Mouse (Mus musculus) forebrain, embryonic 10.5 days (tissue): Measurements from ENCODE around the gene Zfp292. TPM values are rescaled to one million over a fixed set of nuclear protein-coding genes. Genes with fewer than 3 reads are reported as not detected.

Experiments used
- DNase-seq: peaks from one replicate; pipeline ENCODE4 v3.0.0-alpha.2; 2017; ENCODE audit warnings: low spot score; ENCODE audit errors: extremely low spot score
- H3K27ac ChIP-seq: fragments of 300-500 bp; sonication (generic); 2 replicates; pipeline ENCODE4 v1.5.1; 2016; ENCODE audit warnings: mild to moderate bottlenecking
- H3K27me3 ChIP-seq: fragments of 300-500 bp; sonication (generic); 2 replicates; pipeline ENCODE4 v1.6.1; 2016; ENCODE audit warnings: mild to moderate bottlenecking; ENCODE audit not compliant: poor library complexity, severe bottlenecking
- H3K36me3 ChIP-seq: fragments of 300-500 bp; sonication (generic); replicated peaks from 2 replicates; pipeline ENCODE4 v1.6.1; 2016; ENCODE audit warnings: mild to moderate bottlenecking, moderate library complexity
- H3K4me1 ChIP-seq: fragments of 300-500 bp; sonication (generic); 2 replicates; pipeline ENCODE4 v1.6.1; 2016
- H3K4me3 ChIP-seq: fragments of 300-500 bp; sonication (generic); 2 replicates; pipeline ENCODE4 v1.5.1; 2016; ENCODE audit warnings: mild to moderate bottlenecking, moderate library complexity
- H3K9me3 ChIP-seq: fragments of 300-500 bp; sonication (generic); 2 replicates; pipeline ENCODE4 v1.6.1; 2016; ENCODE audit warnings: mild to moderate bottlenecking, moderate library complexity
- WGBS: fragments of 180-500 bp; shearing (Covaris S2); methylation state at CpG from one replicate; pipeline ENCODE4 v1.1.7; 2016; 5-methylcytosine and 5-hydroxymethylcytosine counted together
- polyA plus RNA-seq: library from polyadenylated mRNA; unstranded; fragments of >200 nt; fragmentation: Nextera tagmentation; extraction: Ambion mirVana; gene quantifications from 2 replicates; pipeline ENCODE4 v1.2.1, GENCODE M21; 2016

The Zfp292 gene
- polyA plus RNA-seq, 1 experiment from 2014 or later: 24.6 TPM

DNA sequence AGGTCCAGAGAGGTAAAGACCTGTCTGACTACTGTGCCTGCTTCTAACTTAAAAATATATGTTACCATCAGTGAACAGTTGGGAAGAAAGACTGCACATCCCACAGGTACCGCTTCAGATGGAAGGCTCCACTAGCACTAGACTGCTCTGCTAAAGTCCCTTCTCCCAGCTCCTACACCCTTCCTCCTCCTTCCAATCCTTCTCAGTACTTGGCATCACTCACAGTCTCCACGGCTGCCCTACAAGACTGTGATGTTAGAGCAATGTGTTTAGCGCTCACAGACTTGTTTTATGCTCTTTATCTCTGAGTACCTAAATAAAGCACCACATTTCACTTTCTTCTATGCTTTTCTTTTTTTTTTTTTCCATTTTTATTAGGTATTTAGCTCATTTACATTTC is 53.3 kb downstream of the Zfp292 start:
- Histone ChIP-seq H3K36me3 (peaks cover 60% of the 10 kb centered on the region), H3K4me3 (no peak overlapping the region), H3K4me1 (no peaks in the 10 kb centered on the region), H3K27ac (no peak overlapping the region), H3K27me3 (no peaks in the 10 kb centered on the region), H3K9me3 (no peaks in the 10 kb centered on the region)
- WGBS: 99% methylated on average over 3 of the region's 3 CpGs
- DNase-seq: no peak

DNA sequence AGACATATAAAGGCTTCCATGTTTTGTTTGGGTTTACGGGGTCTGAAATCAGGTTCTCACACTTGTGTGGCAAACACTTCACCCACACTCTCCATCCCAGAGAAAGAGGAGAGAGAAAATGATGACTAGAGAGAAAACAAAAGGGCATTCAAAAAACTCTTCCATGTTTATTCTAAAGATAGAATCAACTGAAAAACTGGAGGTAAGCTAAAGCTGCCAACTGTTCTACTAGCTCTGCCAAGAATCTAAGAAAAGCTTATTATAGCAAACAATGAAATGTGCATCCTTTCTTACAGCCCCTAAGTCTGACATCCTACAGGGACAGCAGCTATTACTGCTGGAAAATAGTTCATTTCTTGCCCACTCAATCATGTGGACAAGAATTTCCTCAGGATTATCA is 58.9 kb downstream of the Zfp292 start:
- 97% methylated on average over 1 of the region's 1 CpGs for WGBS
- H3K36me3 ChIP-seq: peaks cover 59% of the 10 kb centered on the region
- H3K4me3 ChIP-seq: no peak overlapping the region
- DNase-seq: no peak
- no peaks in the 10 kb centered on the region for H3K4me1 ChIP-seq
- no peaks in the 10 kb centered on the region for H3K9me3 ChIP-seq
- no peaks in the 10 kb centered on the region for H3K27me3 ChIP-seq
- no peak overlapping the region for H3K27ac ChIP-seq

DNA sequence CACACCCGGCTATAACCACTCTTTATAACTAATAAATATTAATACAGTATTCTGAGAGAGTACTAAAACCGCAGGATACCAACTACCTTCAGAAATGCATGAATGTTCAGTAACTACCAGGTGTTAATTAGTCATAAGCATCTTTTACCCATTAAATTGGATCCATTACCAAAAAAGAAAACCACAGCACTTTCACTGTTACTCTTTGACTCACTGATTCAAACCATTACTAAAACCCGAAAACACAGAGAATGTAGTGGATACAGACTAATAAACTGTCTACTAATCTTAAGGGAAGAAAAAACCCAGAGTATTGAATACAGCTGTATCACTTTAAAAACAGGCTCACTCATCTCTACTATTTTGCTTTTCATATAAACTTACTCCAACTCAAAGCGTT is 62.9 kb downstream of the Zfp292 start:
- 91% methylated on average over 4 of the region's 4 CpGs for WGBS
- no peak for DNase-seq
- no peak overlapping the region for H3K4me3 ChIP-seq
- no peaks in the 10 kb centered on the region for H3K4me1 ChIP-seq
- no peak overlapping the region for H3K27ac ChIP-seq
- no peaks in the 10 kb centered on the region for H3K27me3 ChIP-seq
- no peaks in the 10 kb centered on the region for H3K9me3 ChIP-seq
- peaks cover 75% of the 10 kb centered on the region for H3K36me3 ChIP-seq

DNA sequence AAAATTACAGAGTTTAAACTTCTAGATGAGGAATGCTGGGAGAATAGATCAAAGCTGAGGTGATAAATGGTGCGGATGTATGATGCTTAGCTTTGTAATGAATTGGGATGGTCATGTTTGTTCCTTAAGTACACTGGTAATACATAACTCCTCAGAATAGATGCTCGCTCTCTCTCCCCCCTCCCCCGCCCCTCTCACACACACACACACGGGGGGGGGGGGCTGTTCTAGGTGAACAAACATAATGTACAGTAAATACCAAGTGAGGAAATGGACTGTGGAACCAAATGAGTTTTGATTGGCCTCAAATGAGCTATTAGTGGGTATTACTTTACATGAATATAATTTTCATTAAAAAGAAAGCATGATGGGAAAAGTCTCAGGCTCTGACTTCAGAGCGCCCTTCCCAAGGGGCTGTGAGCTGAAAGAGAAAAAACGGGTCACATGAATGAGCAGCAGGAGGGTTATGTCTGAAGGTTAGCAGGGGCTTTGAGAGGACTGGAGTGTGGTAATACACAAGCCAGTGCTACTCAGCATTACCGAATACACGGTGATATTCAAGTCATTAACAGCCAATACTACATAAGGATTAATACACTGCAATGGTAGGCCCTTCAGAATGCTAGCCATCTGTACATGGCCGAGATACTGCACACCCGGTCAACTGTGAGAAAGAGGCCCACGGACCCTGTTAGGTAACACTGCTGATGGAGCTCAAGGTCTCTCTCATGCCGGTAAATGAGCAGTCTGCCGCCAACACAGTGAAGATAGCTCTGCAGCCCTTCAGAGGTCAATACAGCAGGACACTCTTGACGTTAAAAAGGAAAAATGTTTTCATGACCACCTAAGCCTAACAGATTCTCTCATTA is 81.4 kb downstream of the Zfp292 start:
- H3K27ac ChIP-seq: no peak overlapping the region
- no peaks in the 10 kb centered on the region for H3K27me3 ChIP-seq
- no peaks in the 10 kb centered on the region for H3K9me3 ChIP-seq
- no peak overlapping the region for H3K4me3 ChIP-seq
- no peaks in the 10 kb centered on the region for H3K4me1 ChIP-seq
- whole genome bisulfite sequencing: 88% methylated on average over 14 of the region's 14 CpGs
- no peak for DNase-seq
- peaks cover 25% of the 10 kb centered on the region for H3K36me3 ChIP-seq

DNA sequence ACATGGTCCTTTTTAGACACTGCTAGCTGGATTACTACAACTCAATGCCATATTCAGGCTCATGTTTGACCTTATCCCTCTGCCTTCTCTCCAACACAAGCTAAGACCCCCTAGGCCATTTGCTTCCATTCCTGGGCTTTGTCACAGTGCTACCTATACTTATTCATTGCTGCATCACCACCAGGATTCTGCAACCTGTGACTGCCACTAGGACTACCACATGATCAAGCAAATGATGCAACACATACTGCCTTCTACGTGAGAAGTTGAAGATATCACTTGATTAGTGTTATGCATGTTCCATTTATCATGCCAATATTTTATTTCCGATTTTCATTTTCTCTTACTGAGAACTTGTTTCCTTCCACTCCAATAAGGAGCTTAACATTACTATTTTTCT is 84.8 kb downstream of the Zfp292 start:
- no peak overlapping the region for H3K27ac ChIP-seq
- peaks cover 4% of the 10 kb centered on the region for H3K36me3 ChIP-seq
- no peaks in the 10 kb centered on the region for H3K4me1 ChIP-seq
- DNase-seq: no peak
- 94% methylated on average over 2 of the region's 2 CpGs for WGBS
- no peak overlapping the region for H3K4me3 ChIP-seq
- H3K9me3 ChIP-seq: no peaks in the 10 kb centered on the region
- H3K27me3 ChIP-seq: no peaks in the 10 kb centered on the region

DNA sequence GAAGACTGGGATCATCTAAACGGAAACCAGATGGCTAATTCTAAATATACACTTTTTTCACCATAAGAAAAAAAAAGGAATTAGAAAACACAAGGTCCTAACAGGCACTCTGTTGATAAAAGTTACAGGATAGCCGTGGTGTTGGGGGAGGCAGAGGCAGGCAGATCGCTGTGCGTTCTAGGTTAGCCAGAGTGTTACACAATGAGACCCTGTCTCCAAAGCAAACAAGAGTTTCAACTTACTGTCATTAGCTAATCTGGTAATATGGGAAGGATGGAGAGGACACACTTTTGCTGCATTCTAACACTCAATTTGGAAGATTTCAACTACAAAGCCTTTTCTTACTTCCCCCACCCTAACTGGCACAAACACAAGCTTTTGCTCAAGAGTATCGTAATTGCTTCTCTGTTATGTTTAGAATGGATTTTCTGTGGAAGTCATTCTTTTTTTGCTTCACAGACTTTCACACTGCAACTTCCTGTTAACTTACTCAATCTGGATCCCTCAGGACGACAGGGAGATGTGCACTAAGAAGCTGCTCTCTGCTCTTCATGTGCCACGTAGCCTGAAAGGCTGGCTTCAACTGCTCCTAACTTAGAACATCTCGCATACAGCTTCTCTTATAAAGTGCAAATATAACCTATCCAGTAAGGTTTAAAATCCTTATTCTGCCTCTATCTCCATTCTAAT is 85.3 kb downstream of the Zfp292 start:
- no peaks in the 10 kb centered on the region for H3K9me3 ChIP-seq
- H3K27me3 ChIP-seq: no peaks in the 10 kb centered on the region
- H3K36me3 ChIP-seq: no peaks in the 10 kb centered on the region; the same call in 1 of the 2 replicates
- no peak overlapping the region for H3K27ac ChIP-seq
- no peak for DNase-seq
- no peaks in the 10 kb centered on the region for H3K4me1 ChIP-seq
- 81% methylated on average over 8 of the region's 8 CpGs for WGBS
- no peak overlapping the region for H3K4me3 ChIP-seq

DNA sequence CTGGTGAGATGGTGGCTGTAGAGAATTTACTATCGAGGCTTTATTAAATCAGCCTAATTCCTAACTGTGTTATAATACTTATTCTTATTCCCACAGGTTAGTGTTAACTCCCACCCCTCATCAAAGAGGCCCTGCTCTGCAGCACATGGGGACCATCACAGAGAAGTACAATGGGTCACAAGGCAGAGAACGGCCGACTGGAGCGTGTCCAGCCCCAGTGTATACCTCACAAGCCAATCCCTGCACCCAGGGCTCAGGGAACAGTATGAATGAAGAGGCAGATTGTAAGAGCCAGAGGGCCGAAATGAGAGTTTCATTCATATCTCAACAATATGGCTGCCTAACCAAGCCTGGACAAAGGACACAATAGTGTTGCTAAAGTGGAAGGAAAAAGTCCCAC is 86.5 kb downstream of the Zfp292 start:
- no peak overlapping the region for H3K4me3 ChIP-seq
- no peaks in the 10 kb centered on the region for H3K27me3 ChIP-seq
- no peaks in the 10 kb centered on the region for H3K36me3 ChIP-seq
- 89% methylated on average over 5 of the region's 5 CpGs for WGBS
- no peak overlapping the region for H3K27ac ChIP-seq
- H3K9me3 ChIP-seq: no peaks in the 10 kb centered on the region
- H3K4me1 ChIP-seq: no peaks in the 10 kb centered on the region
- DNase-seq: no peak

DNA sequence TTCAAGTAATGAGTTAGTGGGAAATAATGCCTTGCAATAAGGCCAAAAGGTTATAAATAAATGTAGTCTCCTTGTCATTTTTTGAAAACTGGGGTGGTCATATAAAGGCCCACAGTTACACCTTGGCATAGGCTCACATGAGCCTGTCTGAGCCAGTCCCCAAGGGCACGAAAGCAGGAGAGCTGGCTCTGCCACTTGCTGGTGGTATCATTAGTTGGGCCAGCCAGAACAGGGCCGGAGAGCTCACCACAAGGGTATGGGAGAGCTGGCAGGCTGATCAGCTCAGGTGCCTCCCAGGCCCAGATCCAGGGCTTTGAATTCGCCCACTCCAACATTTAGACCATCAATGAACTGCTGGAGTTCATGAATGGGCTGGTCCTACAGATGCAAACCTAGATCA is 96.3 kb downstream of the Zfp292 start:
- H3K9me3 ChIP-seq: no peaks in the 10 kb centered on the region
- H3K27me3 ChIP-seq: no peaks in the 10 kb centered on the region
- no peaks in the 10 kb centered on the region for H3K36me3 ChIP-seq
- no peaks in the 10 kb centered on the region for H3K4me1 ChIP-seq
- WGBS: 82% methylated on average over 3 of the region's 3 CpGs
- DNase-seq: no peak
- H3K4me3 ChIP-seq: no peak overlapping the region
- H3K27ac ChIP-seq: no peak overlapping the region

DNA sequence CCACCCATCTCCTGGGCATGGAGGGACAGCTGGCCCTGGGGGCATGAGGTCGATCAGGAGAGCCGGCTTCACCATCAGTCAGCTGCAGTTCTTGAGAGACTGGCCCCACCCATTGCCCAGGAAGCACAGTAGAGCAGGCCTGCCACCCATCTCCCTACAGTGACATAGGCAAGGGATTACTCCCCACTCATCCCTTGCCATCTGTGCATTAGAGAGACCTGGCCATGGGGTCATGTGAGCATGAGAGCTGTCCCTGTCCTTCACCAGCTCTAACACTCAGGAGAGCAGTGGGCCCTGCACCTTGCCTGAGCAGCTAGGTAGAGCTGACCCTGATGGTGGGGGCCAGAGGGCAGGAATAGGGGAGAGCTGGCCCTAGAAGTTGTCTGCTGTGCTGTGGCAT is 97.1 kb downstream of the Zfp292 start:
- Histone ChIP-seq H3K4me1 (no peaks in the 10 kb centered on the region), H3K4me3 (no peak overlapping the region), H3K27me3 (no peaks in the 10 kb centered on the region), H3K27ac (no peak overlapping the region), H3K9me3 (no peaks in the 10 kb centered on the region), H3K36me3 (no peaks in the 10 kb centered on the region)
- WGBS: 65% methylated on average over 2 of the region's 2 CpGs
- no peak for DNase-seq

DNA sequence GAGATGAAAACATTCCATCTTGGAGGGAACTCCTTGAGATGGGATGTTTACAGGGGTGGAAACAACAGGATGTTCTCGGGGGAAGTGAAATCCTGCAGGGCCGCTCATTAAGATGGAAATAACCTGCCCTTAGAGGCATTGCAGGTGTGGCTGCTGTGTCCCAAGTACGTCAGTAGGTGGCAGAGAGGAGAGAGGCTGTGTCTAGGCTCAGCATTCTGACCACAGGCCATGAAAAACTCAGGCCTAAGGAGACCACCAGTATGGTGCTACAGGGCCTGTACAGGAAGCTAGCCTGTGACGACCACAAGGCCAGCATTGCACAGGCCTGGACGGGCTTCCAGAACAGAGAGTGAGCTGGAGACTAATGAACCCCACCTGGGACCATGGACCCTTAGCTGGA is 97.9 kb downstream of the Zfp292 start:
- Histone ChIP-seq H3K4me3 (no peak overlapping the region), H3K27ac (no peak overlapping the region), H3K27me3 (no peaks in the 10 kb centered on the region), H3K9me3 (peaks cover 5% of the 10 kb centered on the region; the same call in 1 of the 2 replicates), H3K36me3 (no peaks in the 10 kb centered on the region), H3K4me1 (no peaks in the 10 kb centered on the region)
- DNase-seq: no peak
- 51% methylated on average over 5 of the region's 5 CpGs for WGBS

DNA sequence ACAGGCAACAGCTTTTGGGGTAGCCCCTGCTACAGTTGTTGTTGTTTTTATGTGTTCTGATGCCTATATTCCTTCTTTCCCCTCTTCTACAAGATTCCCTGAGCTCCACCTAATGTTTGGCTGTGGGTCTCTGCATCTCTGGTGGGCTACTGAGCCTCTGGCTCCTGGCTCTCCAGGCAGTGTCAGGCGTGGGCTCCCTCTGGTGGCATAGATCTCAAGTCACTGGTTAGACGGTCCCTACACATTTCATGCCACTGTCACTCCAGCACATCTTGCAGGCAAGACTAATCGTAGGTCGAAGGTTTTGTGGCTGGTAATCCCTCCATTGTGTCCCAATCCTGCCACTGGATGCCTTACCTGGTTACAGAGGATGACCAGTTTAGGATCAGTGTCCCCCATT is 100.0 kb downstream of the Zfp292 start:
- Histone ChIP-seq H3K9me3 (peaks cover 6% of the 10 kb centered on the region; the same call in 1 of the 2 replicates), H3K4me3 (no peak overlapping the region), H3K36me3 (no peaks in the 10 kb centered on the region), H3K27me3 (no peaks in the 10 kb centered on the region), H3K4me1 (no peaks in the 10 kb centered on the region), H3K27ac (no peak overlapping the region)
- no peak for DNase-seq
- WGBS: 33% methylated on average over 4 of the region's 4 CpGs

DNA sequence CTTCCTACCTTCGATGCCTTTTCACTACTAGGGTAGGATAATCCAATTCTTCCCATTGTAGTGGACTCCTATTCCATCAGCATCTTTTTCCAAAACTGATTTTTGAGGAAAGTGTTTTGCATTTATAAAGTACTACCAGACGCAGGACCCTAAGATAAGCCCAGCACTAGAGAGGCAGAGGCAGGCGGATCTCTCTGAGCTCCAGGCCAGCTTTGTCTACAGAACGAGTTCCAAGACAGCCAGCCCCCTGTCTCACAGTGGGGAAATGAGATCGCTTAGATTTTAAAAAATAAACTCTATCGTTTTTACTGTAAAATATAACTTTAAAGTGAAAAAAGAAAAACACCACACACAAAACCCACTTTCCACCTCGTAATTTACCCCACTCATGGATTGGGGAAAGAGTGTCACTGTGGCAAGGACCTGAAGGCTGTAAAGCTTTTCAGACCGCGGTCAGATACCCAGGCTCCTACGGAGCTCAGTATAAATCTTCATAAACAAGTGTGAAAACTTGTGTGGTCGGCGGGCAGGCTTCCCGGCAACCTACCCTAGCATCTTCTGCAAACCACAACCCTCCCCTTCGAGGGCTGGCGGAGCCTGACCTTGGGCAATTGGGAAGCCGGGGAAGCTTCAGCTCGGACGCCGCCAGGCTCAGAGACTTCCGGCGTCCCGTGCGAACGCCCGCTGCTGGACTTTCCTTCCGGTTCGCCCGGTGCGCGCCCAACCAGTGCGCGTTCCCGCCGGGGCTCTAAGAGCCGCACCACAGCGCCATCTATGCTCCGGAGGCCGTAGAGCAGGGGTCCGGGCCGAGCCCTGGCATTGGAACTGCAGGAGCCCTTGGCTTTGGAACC is 104.9 kb downstream of the Zfp292 start, which contains the start of gene Smim8:
TSS of gene Smim8 (minus strand) at position 747 of the 851 bp plus-strand sequence.
- H3K27ac ChIP-seq: peak within 1 kb of the TSS; percentile 89
- H3K27me3 ChIP-seq: no peaks in the 10 kb centered on the region
- H3K4me3 ChIP-seq: peak within 1 kb of the TSS; percentile 67
- peaks cover 6% of the 10 kb centered on the region; the same call in 1 of the 2 replicates for H3K9me3 ChIP-seq
- no peaks in the 10 kb centered on the region for H3K36me3 ChIP-seq
- peaks cover 11% of the 10 kb centered on the region for H3K4me1 ChIP-seq
- DNase-seq: peak; percentile 93
- WGBS: 6% methylated on average over 40 of the region's 40 CpGs
